Mouse (Mus musculus): ENCODE results near the gene Trnau1ap.

Gene Trnau1ap

DNA sequence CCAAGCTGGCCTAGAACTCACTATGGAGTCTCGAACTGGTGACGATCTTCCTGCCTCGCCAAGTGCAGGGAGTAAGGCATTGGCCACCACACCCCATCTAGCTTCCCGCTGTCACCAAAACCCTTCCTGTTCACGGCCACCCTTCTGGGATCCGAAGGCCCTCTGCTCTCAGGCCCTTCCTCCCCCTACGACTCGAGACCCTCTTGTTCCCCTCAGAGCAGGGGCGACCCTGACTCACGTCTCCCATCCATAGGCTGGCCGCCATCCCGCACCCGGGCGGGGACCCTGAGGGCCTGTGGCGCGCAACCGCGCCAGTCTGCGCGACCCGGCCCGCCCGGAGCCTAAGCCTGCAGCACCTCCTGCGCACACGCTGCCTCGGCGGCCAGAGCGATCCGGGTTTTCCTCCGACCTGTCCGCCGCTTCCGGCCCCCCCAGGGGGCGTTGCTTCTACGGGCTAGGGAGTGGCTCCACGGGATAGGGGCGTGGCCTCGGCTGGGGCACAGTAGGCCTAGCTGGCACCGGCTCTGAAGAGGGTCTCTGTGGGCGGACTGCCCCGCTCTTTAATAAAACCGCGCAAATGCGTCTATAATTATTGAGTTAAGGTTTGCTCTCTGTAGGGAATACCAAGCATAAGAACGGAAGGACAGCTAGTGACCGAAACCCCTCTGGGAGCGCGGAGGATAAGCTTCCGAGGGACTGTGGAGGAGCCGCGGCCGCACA, at the start of gene Trnau1ap:
TSS of gene Trnau1ap (minus strand) at position 424 of the 720 bp plus-strand sequence.
- peak; percentile 85 to 89 for DNase-seq (ENCODE audit: low spot score in 2 of 2)

DNA sequence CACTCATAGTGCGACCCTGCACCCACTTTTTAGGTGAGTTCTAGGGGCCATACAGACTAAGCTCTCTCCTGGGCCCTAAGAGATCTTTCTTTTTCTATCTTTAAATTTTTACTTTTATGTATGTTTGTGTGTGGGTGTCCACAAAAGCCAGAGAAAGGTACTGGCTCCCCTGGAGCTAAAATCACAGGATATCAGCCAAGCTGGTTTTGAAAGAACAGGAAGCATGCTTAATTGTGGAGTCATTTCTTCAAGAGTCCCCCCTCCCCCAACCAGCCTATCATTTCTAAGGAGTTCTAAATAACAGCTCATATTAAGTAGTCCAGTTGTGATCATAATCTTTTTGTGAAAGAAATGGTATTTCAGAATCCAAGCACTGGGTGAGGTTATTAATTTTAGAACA, 44.5 kb upstream of the Trnau1ap start:
- no peak for DNase-seq (ENCODE audit: low spot score in 2 of 2)

DNA sequence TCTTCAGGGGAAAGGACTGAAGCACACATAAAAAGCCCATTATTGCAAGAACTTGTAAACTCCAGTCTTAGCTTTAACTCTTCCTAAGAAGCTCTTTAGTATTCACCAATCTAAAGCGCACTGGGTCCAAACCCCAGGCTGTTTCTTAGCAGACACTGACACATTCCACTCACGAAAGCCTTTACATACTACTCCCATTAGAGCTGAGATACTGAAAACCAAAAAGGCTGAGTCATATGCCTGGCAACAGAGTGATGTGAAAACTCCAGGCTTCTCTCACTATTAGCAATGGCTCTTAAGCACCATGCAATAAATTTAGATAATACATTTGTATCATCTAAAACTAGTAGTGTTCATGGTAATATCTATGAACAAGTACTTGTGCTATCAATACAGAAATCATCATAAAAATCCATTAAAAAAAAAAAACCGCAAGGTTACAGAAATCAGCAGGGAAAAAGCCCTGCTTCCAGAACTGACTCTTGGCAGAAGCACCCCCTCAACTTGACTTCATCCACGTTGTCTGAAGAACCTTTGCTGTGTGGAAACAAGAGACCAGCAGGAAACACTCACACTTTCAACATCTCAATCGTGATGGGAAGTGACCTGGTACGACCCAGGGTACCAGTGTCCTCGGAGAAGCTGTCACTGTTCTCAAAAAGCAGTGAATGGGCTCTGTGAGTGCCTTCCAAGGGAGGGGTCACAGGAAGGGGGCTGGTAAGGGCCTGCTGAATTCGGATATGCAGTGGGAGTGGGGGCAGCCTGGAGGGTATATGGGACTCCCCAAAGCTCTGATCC, 40.8 kb upstream of the Trnau1ap start:
- DNase-seq (ENCODE audit: low spot score in 2 of 2), result no peak

- no peak for DNase-seq (ENCODE audit: low spot score in 2 of 2)
These were observed 38.3 kb upstream of the Trnau1ap start for GRCm38 (mm10) chr4:132367480-132368201.

DNA sequence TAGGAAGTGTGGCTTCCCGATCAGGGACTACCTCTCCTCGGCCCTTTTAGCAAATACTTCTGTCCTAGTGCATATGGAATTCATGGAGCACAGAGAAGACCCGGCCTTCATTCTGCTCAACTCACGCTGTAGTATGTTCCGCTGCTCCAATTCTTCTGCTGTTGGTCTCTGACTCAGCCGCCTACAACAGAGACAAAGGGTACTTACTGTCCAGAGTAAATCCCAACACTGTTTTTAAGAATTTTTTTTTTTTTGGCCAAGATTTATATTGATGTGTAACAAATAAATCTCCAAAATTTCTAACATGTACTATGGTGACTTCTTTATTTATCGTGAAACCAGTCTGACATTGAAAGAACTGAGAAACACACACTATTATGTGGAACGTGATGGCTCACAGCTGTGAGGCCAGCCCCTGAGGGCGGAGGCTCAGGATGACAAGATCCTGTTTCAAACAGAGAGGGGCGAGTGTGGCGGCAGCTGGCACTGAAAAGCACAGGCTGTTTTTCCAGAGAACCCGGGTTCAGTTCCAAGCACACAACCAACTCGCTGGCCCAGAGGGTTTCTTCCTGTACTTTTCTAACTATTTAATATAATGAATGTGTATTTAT, 36.2 kb upstream of the Trnau1ap start:
- no peak for DNase-seq (ENCODE audit: low spot score in 2 of 2)

DNA sequence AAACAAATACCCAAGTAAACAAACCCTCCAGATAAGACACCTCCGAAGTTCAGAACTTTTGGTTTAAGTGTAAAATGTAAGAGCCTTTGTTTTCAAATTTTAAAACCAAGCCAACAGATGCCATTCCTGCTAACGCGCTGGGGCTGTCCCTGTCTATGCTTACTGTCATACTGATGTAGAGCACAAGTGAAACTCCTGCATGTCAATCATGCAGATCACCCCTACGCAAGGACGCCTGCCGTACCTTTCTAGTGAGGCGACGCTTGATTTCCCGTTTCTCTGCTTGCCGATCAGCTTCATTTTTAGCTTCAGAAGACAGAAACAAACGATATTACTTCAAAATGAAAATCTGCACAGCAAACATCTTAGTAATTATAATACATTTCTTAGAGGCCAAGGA, 34.1 kb upstream of the Trnau1ap start:
- DNase-seq (ENCODE audit: low spot score in 2 of 2), result no peak

- no peak for DNase-seq (ENCODE audit: low spot score in 2 of 2)
These were observed 30.2 kb upstream of the Trnau1ap start for GRCm38 (mm10) chr4:132359510-132359909.

- no peak for DNase-seq (ENCODE audit: low spot score in 2 of 2)
These were observed 26.8 kb upstream of the Trnau1ap start for GRCm38 (mm10) chr4:132356170-132356569.

DNA sequence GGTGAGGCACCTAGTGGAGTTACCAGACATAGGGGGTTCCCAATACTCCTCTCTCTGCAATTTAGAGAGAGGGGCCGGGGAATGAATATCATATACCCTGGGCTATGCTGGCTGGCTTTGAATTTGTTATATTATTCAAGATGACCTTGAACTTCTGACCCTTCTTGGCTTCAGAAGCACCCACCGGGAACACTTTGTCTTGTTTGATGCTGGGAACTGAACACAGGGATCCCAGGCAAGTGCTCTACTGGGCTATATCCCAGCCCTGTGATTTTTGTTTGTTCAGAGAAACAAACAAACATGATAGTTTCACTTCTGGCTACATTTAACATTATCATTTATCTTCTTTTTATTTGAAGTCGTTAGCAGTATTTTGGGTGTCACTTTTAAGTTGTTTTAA, 26.1 kb upstream of the Trnau1ap start:
- no peak for DNase-seq (ENCODE audit: low spot score in 2 of 2)

GRCm38 (mm10) chr4:132354571-132354970, 25.2 kb upstream of the Trnau1ap start:
- no peak for DNase-seq (ENCODE audit: low spot score in 2 of 2)

DNA sequence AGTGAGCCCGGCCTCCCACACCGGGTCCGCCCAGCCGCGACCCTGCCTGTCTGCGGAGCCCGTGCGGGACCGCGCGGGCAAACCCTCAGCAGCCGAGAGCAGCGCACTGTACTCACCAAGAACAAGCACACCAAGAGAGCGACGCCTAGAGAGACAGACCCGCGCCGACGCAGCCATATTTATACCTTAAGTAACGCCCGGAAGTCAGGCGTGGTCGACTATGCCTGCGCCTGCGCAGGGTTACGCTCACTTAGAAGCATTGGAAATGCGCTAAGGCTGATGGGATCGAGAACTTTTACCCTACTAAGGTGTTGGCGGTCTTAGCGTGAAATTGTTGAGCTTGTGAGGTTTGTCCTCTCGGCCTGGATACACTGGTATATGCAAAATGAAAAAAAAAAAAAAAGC, 24.1 kb upstream of the Trnau1ap start, which contains the start of gene Rcc1:
TSS of gene Rcc1 (minus strand) at position 125 of the 405 bp plus-strand sequence.
- peak; percentile 87 to 88 for DNase-seq (ENCODE audit: low spot score in 2 of 2)

DNA sequence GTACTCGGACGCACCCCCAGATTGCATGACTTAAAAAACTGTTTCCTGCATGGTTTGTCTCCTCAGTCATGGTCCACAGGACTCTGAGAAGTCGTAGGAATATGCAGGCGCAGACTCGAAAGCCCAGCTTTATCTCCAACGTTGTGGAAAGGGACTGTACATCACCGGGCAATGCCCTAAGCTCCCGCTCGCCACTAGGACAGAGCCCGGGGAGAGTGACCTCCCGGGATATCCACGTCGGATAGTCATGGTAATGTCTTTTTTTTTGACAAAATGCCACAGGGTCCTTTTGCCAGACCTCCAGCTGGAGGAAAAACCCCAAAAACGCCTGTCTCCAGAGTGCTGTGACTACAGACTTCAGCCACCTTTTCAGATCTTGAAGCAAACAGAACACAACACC, 23.4 kb upstream of the Trnau1ap start:
- DNase-seq (ENCODE audit: low spot score in 2 of 2), result no peak

GRCm38 (mm10) chr4:132351401-132351800, 22.1 kb upstream of the Trnau1ap start:
- DNase-seq (ENCODE audit: low spot score in 2 of 2), result no peak

- DNase-seq (ENCODE audit: low spot score in 2 of 2), result no peak
These were observed 21.5 kb upstream of the Trnau1ap start for GRCm38 (mm10) chr4:132350854-132351253.

DNA sequence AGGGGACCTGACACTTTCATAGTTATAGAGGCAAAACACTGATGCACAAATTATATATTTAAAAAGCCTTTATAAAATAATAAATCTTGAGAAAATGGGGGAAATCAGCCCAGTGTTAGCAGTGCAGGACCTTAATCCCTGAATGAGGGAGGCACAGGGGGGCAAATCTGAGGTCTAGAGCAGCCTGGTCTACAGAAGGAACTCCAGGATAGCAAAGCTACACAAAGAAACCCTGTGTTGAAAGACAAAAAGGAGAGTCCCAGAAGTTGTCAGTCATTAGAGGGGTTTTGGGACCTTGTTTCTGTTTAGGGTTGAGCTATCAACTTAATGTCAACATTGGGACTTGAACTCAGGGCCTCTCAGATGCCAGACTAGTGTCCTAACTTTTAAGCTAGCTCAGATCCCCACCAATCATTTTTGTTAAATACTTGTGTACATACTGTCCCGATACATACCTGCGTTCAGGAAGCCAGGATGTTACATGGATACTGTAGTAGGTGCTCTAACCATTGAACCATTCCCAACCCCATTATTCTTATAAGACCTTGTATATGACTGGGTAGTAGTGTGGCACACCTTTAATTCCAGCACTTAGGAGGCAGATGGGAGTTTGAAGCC, 20.9 kb upstream of the Trnau1ap start:
- no peak for DNase-seq (ENCODE audit: low spot score in 2 of 2)

- DNase-seq (ENCODE audit: low spot score in 2 of 2), result no peak
These were observed 20.3 kb upstream of the Trnau1ap start for GRCm38 (mm10) chr4:132349495-132350122.

DNA sequence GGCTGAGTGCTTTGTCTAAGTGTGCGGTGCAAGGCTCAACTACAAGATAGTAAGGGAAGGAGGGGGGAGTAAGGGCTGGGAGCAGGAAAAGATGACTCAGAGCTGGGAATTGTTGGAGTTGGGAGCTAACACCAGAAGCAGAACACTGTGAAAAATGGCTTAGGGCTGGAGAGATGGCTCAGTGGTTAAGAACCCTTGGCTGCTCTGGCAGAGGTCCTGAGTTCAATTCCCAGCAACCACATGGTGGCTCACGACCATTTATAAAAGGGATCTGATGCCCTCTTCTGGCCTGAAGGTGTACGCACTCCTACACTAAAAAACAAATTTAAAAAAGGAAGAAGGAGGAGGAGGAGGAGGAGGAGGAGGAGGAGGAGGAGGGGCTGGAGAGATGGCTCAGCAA, 17.3 kb upstream of the Trnau1ap start:
- DNase-seq (ENCODE audit: low spot score in 2 of 2), result no peak

GRCm38 (mm10) chr4:132346261-132346660, 16.9 kb upstream of the Trnau1ap start:
- DNase-seq (ENCODE audit: low spot score in 2 of 2), result no peak

DNA sequence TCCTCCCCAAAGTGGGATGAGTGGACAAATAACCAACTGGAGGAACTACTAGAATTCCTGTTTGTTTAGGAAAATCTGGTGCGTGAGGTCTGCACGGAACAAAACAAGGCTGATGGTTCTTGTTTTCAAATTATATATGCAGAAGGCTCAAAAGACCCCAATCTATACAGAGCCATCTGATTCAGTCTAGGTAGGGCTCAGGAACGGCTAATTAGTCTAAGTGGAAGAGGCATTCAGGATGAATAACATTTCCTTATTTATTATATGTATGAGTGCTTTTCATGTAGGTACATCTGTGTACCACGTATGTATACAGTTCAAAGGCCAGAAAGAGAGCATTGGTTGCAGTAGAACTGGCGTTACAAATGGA, 16.5 kb upstream of the Trnau1ap start:
- DNase-seq (ENCODE audit: low spot score in 2 of 2), result no peak

DNA sequence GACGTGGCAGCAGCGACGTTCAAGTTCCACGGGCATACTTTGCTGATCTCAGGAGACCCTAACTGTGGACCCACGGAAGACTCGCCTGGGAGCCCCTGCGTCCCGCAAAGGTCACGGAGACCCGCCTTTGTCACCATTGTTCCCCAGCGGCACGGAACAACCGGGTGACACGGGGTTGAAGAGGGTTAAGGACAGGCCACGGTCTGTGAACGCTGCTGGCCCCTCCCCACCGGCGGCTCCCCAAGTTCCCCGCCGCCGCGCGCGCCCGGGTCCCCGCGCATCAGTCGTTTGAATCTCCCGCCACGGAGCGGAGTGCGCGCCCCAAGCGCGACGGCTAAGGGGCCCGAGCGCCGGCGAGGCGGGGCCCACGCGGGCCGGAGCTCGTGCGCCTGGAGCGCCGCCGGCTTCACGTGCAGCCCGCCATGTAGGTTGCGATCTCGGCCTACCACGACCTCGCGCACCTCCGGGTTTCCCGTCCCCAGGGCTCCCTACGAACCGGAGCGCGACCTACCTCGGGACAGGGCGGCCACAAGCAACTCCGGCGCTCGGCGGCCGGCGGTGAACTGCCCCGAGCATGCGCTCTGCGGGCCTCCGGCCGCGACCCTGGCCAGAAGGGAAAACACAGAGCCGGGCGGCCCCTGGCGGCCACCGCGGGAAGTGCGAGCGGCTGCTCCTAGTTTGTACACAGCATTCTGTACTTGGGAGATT, 16.0 kb upstream of the Trnau1ap start:
- DNase-seq (ENCODE audit: low spot score in 2 of 2), result peak; percentile 93 to 97

All from urinary bladder, postnatal 4 days (tissue).